Mouse (Mus musculus) Patski (cell line): Measurements from ENCODE around the gene Gm48551. TPM values are rescaled to one million over a fixed set of nuclear protein-coding genes. Genes with fewer than 3 reads are reported as not detected.

ENCODE experiments used
- ATAC-seq: fragments of 100-300 bp; one replicate; pipeline ENCODE4 v1.8.0; 2021
- CTCF ChIA-PET: fragments of 350-600 bp; sonication (Branson Sonifier 250); formaldehyde crosslinking; loops from one replicate; lab custom pipeline; 2022; ENCODE audit warnings: inconsistent platforms; lab: Charles Lee
- POLR2A ChIA-PET: fragments of 350-600 bp; sonication (Branson Sonifier 250); formaldehyde crosslinking; loops from one replicate; lab custom pipeline; 2022; ENCODE audit warnings: antibody characterized with exemption, inconsistent platforms; lab: Charles Lee
- DNase-seq: peaks from one replicate; pipeline ENCODE4 v3.0.0-alpha.2; 2011; ENCODE audit warnings: low read depth, low spot score
- H3K27me3 ChIP-seq: fragments of 371-371 bp; one replicate; pipeline ENCODE4 v1.5.1; 2021
- CTCF ChIP-seq: fragments of 100-300 bp; IDR thresholded peaks from one replicate; pipeline ENCODE4 v1.5.1; 2021
- in situ Hi-C: fragments of 300-500 bp; cut with MboI; formaldehyde crosslinking; loops from 3 replicates; pipeline ENCODE4 v1.11.1; 2018; ENCODE audit warnings: low pct_unique_long_range_greater_than_20kb, mixed read lengths
- polyA plus RNA-seq: library from polyadenylated mRNA; unstranded; gene quantifications from one replicate; pipeline ENCODE4 v1.2.3, GENCODE M21; 2021

The Gm48551 gene
- polyA plus RNA-seq, 1 experiment from 2014 or later = 2.4 TPM

- no peak for TF ChIP-seq CTCF
- in situ Hi-C loops = no loop called here
- H3K27me3 ChIP-seq = no peaks in the 10 kb centered on the region
- ChIA-PET POLR2A (interaction anchor here (0.9 kb wide), 1 partner anchor 26 kb away, joined by 3 read pairs; the partner anchor contains the start of gene Cactin), CTCF (no interaction called here)
- no peak for ATAC-seq
- DNase-seq = no peak
Observed at GRCm38 (mm10) chr10:81346453-81347067, 37.7 kb upstream of the Gm48551 start.

GRCm38 (mm10) chr10:81349146-81349545 is 35.1 kb upstream of the Gm48551 start:
- no peaks in the 10 kb centered on the region for H3K27me3 ChIP-seq
- peak; percentile 15 for ATAC-seq
- no peak for TF ChIP-seq CTCF
- ChIA-PET POLR2A (no interaction called here), CTCF (no interaction called here)
- in situ Hi-C loops = no loop called here
- DNase-seq = no peak

- DNase-seq (no peak), ATAC-seq (no peak)
- ChIA-PET POLR2A (interaction anchor here (0.7 kb wide), 1 partner anchor 53 kb away, joined by 3 read pairs; no protein-coding TSS in a partner anchor), CTCF (interaction anchor here (0.6 to 2.1 kb wide), 7 partner anchors 8 to 60 kb away, joined by 3 to 10 read pairs (median 4); partner anchors contain the start of gene Pip5k1c)
- no peak for TF ChIP-seq CTCF
- no peaks in the 10 kb centered on the region for H3K27me3 ChIP-seq
- in situ Hi-C loops = loop anchor here (5.0 kb wide), 1 partner anchor 63 kb away; no protein-coding TSS in a partner anchor
Observed at GRCm38 (mm10) chr10:81349961-81350350, 34.3 kb upstream of the Gm48551 start.

GRCm38 (mm10) chr10:81350351-81351063 is 33.8 kb upstream of the Gm48551 start, which contains the start of gene Hmg20b:
Gene Hmg20b, minus strand, starts transcription at chr10:81350480.
- ChIA-PET POLR2A (interaction anchor here (0.6 to 0.7 kb wide), 2 partner anchors 31 to 54 kb away, joined by 3 to 4 read pairs; no protein-coding TSS in a partner anchor), CTCF (interaction anchor here (0.6 to 2.1 kb wide), 7 partner anchors 8 to 61 kb away, joined by 3 to 10 read pairs (median 4); partner anchors contain the start of gene Pip5k1c)
- no peaks in the 10 kb centered on the region for H3K27me3 ChIP-seq
- no peak for TF ChIP-seq CTCF
- peak; percentile 92 for ATAC-seq
- in situ Hi-C loops = loop anchor here (5.0 kb wide), 1 partner anchor 63 kb away; no protein-coding TSS in a partner anchor
- DNase-seq = peak; percentile 90

GRCm38 (mm10) chr10:81351678-81352291 is 32.5 kb upstream of the Gm48551 start:
- DNase-seq (no peak), ATAC-seq (no peak)
- no peaks in the 10 kb centered on the region for H3K27me3 ChIP-seq
- no peak for TF ChIP-seq CTCF
- in situ Hi-C loops = loop anchor here (5.0 kb wide), 1 partner anchor 64 kb away; no protein-coding TSS in a partner anchor
- POLR2A ChIA-PET = no interaction called here
- CTCF ChIA-PET = interaction anchor here (1.5 to 2.1 kb wide), 2 partner anchors 10 to 59 kb away, joined by 5 to 10 read pairs; partner anchors contain the start of gene Pip5k1c

GRCm38 (mm10) chr10:81354738-81355477 is 29.4 kb upstream of the Gm48551 start:
- H3K27me3 ChIP-seq = no peaks in the 10 kb centered on the region
- DNase-seq (no peak), ATAC-seq (no peak)
- no peak for TF ChIP-seq CTCF
- CTCF ChIA-PET = interaction anchor here (1.2 to 1.7 kb wide), 2 partner anchors 62 to 66 kb away, joined by 5 read pairs; partner anchors contain the start of gene Pip5k1c
- POLR2A ChIA-PET = no interaction called here
- in situ Hi-C loops = loop anchor here (5.0 kb wide), 1 partner anchor 68 kb away; no protein-coding TSS in a partner anchor

GRCm38 (mm10) chr10:81355533-81355932 is 28.7 kb upstream of the Gm48551 start:
- DNase-seq = no peak
- in situ Hi-C loops = no loop called here
- ChIA-PET POLR2A (no interaction called here), CTCF (no interaction called here)
- TF ChIP-seq CTCF = no peak
- H3K27me3 ChIP-seq = no peaks in the 10 kb centered on the region
- no peak for ATAC-seq

- ChIA-PET POLR2A (interaction anchor here (1.0 to 1.2 kb wide), 2 partner anchors 17 to 36 kb away, joined by 3 read pairs; partner anchors contain the start of gene Smim24), CTCF (no interaction called here)
- ATAC-seq (no peak), DNase-seq (no peak)
- H3K27me3 ChIP-seq = no peaks in the 10 kb centered on the region
- in situ Hi-C loops = no loop called here
- no peak for TF ChIP-seq CTCF
Observed at GRCm38 (mm10) chr10:81356352-81356990, 27.8 kb upstream of the Gm48551 start.
